Mouse (Mus musculus) heart, adult 2 months (tissue): ENCODE measurements at regions not wholly inside any gene's neighbourhood (a gene's known extent, or its start where the extent isn't known, plus 50 kb on each side); places are given as distances from the start of the nearest gene placed in this dataset.

Experiments used
- CTCF ChIP-seq: fragments of 200-600 bp; IDR thresholded peaks from 2 replicates; pipeline ENCODE4 v1.8.1; 2022; ENCODE audit warnings: antibody characterized with exemption, mild to moderate bottlenecking, moderate library complexity
- EP300 ChIP-seq: fragments of 200-500 bp; IDR thresholded peaks from 2 replicates; pipeline ENCODE4 v1.6.1; 2011; ENCODE audit warnings: low read depth, low read length, control low read depth; ENCODE audit not compliant: insufficient read depth
- POLR2A ChIP-seq: fragments of 200-500 bp; IDR thresholded peaks from 2 replicates; pipeline ENCODE4 v1.6.1; 2011; ENCODE audit warnings: mild to moderate bottlenecking, low read depth, low read length, control low read depth; ENCODE audit not compliant: insufficient read depth

DNA sequence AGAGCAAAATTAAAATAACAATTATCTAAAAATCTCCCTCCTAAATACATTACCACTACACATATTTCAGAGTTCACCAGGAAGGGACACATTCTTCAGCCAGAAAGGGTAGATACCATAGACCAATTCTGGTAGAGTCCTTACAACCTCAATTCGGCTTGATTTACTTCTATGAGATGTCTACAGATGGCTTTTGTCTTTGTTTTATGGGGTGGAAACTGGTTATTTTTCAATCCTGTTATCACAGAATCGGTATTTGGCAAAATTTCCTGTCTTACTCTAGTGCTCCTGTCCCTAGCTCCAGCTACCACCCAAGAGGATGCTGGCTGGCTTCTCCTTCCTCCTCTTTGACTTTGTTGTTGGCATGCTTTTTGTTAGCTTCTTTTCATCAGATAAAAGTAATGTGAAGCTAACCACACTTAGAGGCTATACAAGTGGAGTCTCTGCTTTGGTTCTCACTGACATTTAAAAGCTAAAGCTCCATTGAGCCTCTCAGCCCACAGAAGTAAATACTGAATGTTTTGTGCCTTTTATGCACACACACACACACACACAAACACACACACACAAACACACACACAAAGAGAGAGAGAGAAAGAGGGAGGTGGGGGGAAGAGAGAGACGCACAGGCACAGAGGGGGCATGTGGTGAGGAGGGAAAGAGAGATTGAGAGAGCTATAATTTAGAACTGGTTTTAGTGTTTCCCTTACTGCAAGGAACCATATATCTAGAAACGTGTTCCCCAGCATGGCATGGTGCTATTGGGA lies 109.1 kb downstream of the Gm815 start:
- TF ChIP-seq CTCF (no peak), POLR2A (no peak), EP300 (no peak)
